Mouse (Mus musculus) hindbrain, postnatal 0 days (tissue): Measurements from ENCODE around the gene Gm49345. TPM values are rescaled to one million over a fixed set of nuclear protein-coding genes. Genes with fewer than 3 reads are reported as not detected.
A peak's percentile ranks its signal among the peaks of the same experiment; 100 is the strongest.
"Not testable (repeated sequence)": the region's sequence is repeated elsewhere in the genome, so short reads cannot be mapped to it uniquely, and the experiment has no call there.

ENCODE experiments used
- ATAC-seq: fragments of 200-750 bp; cut with Nextera tagmentation; 2 replicates; pipeline ENCODE4 v1.8.0; 2017; ENCODE audit warnings: mild to moderate bottlenecking, moderate TSS enrichment, moderate library complexity
- DNase-seq: peaks from one replicate; pipeline ENCODE4 v3.0.0-alpha.2; 2015; ENCODE audit warnings: low spot score
- H3K27ac ChIP-seq: fragments of 300-500 bp; sonication (generic); 2 replicates; pipeline ENCODE4 v1.5.1; 2014; ENCODE audit warnings: mild to moderate bottlenecking
- H3K27me3 ChIP-seq: fragments of 300-500 bp; sonication (generic); 2 replicates; pipeline ENCODE4 v1.6.1; 2014; ENCODE audit warnings: low read length, mixed read lengths; ENCODE audit not compliant: insufficient read depth
- H3K36me3 ChIP-seq: fragments of 300-500 bp; sonication (generic); 2 replicates; pipeline ENCODE4 v1.6.1; 2014; ENCODE audit warnings: low read length, mixed read lengths; ENCODE audit not compliant: insufficient read depth
- H3K4me1 ChIP-seq: fragments of 300-500 bp; sonication (generic); 2 replicates; pipeline ENCODE4 v1.6.1; 2014; ENCODE audit warnings: antibody characterized with exemption, low read length, mixed read lengths; ENCODE audit not compliant: insufficient read depth
- H3K4me2 ChIP-seq: fragments of 300-500 bp; sonication (generic); 2 replicates; pipeline ENCODE4 v1.6.1; 2014; ENCODE audit warnings: low read depth, mild to moderate bottlenecking, low read length, moderate library complexity, mixed read lengths
- H3K4me3 ChIP-seq: fragments of 300-500 bp; sonication (generic); 2 replicates; pipeline ENCODE4 v1.5.1; 2014; ENCODE audit warnings: low read length
- H3K9ac ChIP-seq: fragments of 300-500 bp; sonication (generic); replicated peaks from 2 replicates; pipeline ENCODE4 v1.6.1; 2014; ENCODE audit warnings: mild to moderate bottlenecking, low read length, moderate library complexity, mixed read lengths
- H3K9me3 ChIP-seq: fragments of 300-500 bp; sonication (generic); 2 replicates; pipeline ENCODE4 v1.6.1; 2016; ENCODE audit warnings: low read length, mixed read lengths
- CTCF ChIP-seq: IDR thresholded peaks from 2 replicates; pipeline ENCODE4 v1.5.1; 2016; ENCODE audit warnings: antibody characterized with exemption, control low read depth, low read depth
- WGBS: fragments of 180-500 bp; shearing (Covaris S2); extraction: QIAGEN DNeasy Blood & Tissue Kit; methylation state at CpG from one replicate; pipeline ENCODE4 v1.1.7; 2014; 5-methylcytosine and 5-hydroxymethylcytosine counted together
- polyA plus RNA-seq: library from polyadenylated mRNA; unstranded; fragments of >200 nt; fragmentation: Nextera tagmentation; extraction: Ambion mirVana; gene quantifications from 2 replicates; pipeline ENCODE4 v1.2.1, GENCODE M21; 2015
- total RNA-seq: library from RNA; depleted of rRNA; stranded (reverse); fragments of >200 nt; gene quantifications from 2 replicates; pipeline ENCODE4 v1.2.3, GENCODE M21; 2014; rRNA removed

Gene Gm49345
- total RNA-seq (not detected in 2 replicates), polyA plus RNA-seq (1.7 and 2.0 TPM in 2 replicates)

DNA sequence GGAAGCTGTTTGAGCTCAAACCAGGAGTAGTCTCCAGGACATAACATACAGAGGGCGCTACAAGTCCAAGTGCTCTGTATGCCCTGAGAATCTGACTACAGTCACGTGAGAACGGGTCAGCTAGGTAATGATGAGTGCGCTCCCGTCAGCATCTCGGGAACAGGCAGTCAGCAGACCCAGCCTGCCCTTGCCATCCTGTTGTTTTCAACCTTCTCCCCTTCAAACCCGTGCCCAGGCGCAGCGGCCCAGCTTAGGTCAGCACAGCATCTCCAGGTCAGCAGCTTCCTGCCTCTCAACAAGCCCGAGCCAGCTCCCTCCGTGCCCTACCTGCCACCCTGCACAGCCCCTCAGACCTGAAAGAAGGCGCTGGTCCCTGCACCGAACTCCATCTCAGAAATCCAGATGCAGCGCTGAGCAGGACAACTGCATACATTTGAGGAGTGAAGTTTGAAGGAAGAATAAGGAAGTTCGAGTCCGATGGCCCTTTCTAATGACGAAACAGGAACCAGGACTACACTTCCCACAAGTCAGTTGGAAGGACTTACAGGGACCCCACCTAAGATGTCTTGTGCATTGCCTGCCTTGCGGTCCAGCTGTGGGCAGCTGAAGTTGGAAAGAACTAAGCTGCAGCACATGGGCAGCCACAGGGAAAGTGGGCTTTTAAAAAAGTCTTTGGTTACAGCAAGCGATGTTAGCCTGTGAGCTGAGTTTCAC, at the start of gene Gm49345, which contains the start of gene Zfp729a:
Gm49345 (minus strand) TSS at position 476 of the 714 bp plus-strand sequence.
Zfp729a (minus strand) TSS at position 498 of the 714 bp plus-strand sequence.
- TF ChIP-seq CTCF, result peak; percentile 80
- WGBS, result under 1% methylated on average over 19 of the region's 19 CpGs
- Histone ChIP-seq H3K4me1 (no peaks in the 10 kb centered on the region), H3K36me3 (no peaks in the 10 kb centered on the region), H3K27ac (peak within 1 kb of the TSS; percentile 83), H3K4me2 (peak within 1 kb of the TSS; percentile 58), H3K4me3 (peak within 1 kb of the TSS; percentile 86), H3K9me3 (no peaks in the 10 kb centered on the region), H3K9ac (peak within 1 kb of the TSS; percentile 54), H3K27me3 (no peaks in the 10 kb centered on the region)
- ATAC-seq, result peak; percentile 99
- DNase-seq, result peak; percentile 92

DNA sequence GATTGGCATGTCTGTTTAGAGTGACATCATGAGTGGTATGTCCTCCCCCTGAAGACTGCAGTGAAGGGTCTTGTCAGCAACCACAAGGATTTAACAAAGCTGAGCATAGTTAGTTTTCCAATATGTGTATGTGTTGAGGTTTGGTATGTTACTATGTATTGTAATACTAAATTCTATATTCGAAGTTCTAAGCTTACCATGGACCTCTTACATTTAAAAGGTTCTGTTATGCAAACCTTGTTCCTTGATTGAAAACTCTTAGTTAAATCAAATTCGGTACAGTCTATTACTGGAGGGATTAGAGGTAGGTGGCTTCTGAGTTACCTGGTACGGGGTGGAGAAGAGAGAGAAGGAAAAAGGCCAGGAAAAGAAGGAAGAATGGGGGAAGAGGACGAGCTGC, 49.4 kb upstream of the Gm49345 start, which contains the start of gene Zfp738:
Zfp738 (minus strand) TSS at position 101 of the 400 bp plus-strand sequence.
- H3K4me1 ChIP-seq, result no peaks in the 10 kb centered on the region
- H3K9ac ChIP-seq, result no peak within 1 kb of the TSS
- WGBS, result 82% methylated on average over 4 of the region's 4 CpGs
- no peak within 1 kb of the TSS for H3K27ac ChIP-seq
- ATAC-seq (no peak), DNase-seq (no peak)
- H3K4me2 ChIP-seq, result no peak within 1 kb of the TSS
- no peaks in the 10 kb centered on the region for H3K9me3 ChIP-seq
- no peaks in the 10 kb centered on the region for H3K27me3 ChIP-seq
- H3K4me3 ChIP-seq, result no peak within 1 kb of the TSS
- H3K36me3 ChIP-seq, result no peaks in the 10 kb centered on the region
- TF ChIP-seq CTCF, result no peak

DNA sequence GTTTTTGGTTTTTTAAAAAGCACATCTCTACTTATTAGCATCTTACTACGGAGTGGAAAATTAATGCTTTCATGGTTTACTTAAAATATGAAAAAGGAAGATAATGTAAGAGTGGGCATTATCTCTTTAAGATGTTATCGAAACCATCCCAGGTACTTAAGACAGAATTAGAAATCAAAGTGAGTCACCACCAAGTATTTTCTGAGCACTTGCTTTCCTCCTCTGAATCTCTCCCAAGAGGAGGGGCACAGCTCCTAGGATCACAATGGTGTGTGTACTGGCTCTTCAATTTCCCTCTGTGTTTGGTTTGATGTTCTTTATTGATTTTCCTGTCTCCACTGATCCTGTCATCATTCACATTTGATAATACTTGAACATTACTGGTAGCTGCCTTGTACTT, 46.3 kb upstream of the Gm49345 start:
- peak overlapping the region; percentile 66 for H3K4me2 ChIP-seq
- not testable (repeated sequence) for H3K36me3 ChIP-seq, H3K27me3 ChIP-seq, H3K4me1 ChIP-seq, H3K9me3 ChIP-seq, H3K27ac ChIP-seq
- peak overlapping the region; percentile 74; the same call in 1 of the 2 replicates for H3K9ac ChIP-seq
- 66% methylated on average over 2 of the region's 2 CpGs for WGBS
- peak; percentile 1 for DNase-seq
- ATAC-seq, result peak; percentile 30; the same call in 1 of the 2 replicates
- H3K4me3 ChIP-seq, result peak overlapping the region; percentile 72

DNA sequence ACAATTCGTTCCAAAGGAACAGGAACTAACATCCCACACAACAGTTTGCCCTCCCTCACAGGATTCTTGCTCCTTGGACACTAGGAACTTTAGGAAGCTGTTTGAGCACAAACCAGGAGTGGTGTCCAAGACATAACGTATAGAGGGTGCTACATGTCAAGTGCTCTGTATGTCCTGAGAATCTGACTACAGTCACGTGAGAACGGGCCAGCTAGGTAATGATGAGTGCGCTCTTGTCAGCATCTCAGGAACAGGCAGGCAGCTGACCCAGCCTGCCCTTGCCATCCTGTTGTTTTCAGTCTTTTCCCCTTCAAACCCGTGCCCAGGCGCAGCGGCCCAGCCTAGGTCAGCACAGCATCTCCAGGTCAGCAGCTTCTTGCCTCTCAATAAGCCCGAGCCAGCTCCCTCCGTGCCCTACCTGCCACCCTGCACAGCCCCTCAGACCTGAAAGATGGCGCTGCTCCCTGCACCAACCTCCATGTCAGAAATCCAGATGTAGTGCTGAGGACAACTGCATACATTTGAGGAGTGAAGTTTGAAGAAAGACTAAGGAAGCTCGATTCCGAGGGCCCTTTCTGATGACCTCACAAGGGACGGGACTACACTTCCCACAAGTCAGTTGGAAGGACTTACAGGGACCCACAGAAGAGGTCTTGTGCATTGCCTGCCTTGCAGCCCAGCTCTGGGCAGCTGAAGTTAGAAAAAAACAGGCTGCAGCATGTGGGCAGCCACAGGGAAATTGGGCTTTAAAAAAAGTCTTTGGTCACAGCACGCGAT, 45.6 kb upstream of the Gm49345 start:
- peak overlapping the region; percentile 56; the same call in 1 of the 2 replicates for H3K27ac ChIP-seq
- H3K4me2 ChIP-seq, result peak overlapping the region; percentile 66
- TF ChIP-seq CTCF, result peak; percentile 27
- DNase-seq, result peak; percentile 93
- peak overlapping the region; percentile 74 for H3K9ac ChIP-seq
- peak; percentile 100 for ATAC-seq
- H3K36me3 ChIP-seq, H3K27me3 ChIP-seq, H3K9me3 ChIP-seq, H3K4me1 ChIP-seq: not testable (repeated sequence)
- H3K4me3 ChIP-seq, result peak overlapping the region; percentile 72
- 10% methylated on average over 16 of the region's 16 CpGs for WGBS

DNA sequence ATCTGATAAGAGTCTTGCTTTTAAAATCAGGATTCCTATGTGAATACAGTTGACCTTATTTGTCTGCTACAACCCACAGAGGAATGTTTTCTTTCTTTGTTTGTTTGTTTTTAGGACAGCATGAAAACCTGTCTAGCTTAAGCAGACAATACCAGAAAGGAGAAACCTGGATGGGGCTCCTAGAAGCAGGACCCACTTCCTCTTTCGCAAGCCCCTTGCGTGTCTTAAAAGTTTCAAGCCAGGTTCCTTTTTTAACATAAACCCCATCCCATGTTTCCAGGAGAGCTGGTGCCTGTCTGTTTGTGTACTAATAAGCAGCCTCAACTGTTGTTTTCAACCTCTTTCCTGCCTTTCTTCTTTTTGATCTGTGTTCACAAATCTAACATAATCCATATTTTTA, 37.3 kb upstream of the Gm49345 start:
- DNase-seq (no peak), ATAC-seq (no peak)
- no peaks in the 10 kb centered on the region for H3K27me3 ChIP-seq
- H3K36me3 ChIP-seq, result no peaks in the 10 kb centered on the region; the same call in 1 of the 2 replicates
- no peaks in the 10 kb centered on the region for H3K4me1 ChIP-seq
- TF ChIP-seq CTCF, result no peak
- H3K4me2 ChIP-seq, result no peak overlapping the region
- H3K27ac ChIP-seq, result no peak overlapping the region
- H3K4me3 ChIP-seq, result no peak overlapping the region
- H3K9ac ChIP-seq, result no peak overlapping the region
- no peaks in the 10 kb centered on the region for H3K9me3 ChIP-seq
- WGBS, result 97% methylated on average over 2 of the region's 2 CpGs

DNA sequence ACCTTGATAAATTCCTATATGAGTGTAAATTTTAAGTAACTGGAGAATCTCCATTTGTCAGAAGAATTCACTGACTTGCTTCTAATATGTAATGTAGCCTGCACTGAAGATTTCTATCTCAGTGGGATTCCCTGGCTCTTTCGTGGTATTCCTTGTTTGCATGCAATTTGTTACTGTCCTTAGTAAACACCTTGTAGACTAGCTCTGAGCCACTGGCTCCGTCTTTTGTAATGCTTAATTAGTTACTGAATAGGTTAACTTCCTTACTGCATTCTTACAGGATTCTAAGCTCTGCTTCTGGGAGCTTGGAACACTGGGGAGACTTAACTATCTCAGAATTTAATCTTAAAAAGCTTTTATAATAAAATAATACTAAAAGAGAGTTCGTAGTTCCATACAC, 14.9 kb upstream of the Gm49345 start:
- no peak for TF ChIP-seq CTCF
- Histone ChIP-seq H3K36me3 (no peaks in the 10 kb centered on the region), H3K27ac (no peak overlapping the region), H3K9me3 (no peaks in the 10 kb centered on the region), H3K9ac (no peak overlapping the region), H3K4me2 (no peak overlapping the region), H3K27me3 (no peaks in the 10 kb centered on the region), H3K4me1 (no peaks in the 10 kb centered on the region), H3K4me3 (no peak overlapping the region)
- DNase-seq, result no peak
- ATAC-seq, result no peak
- WGBS, result 35% methylated on average over 3 of the region's 3 CpGs
